Mouse (Mus musculus) cortical plate, adult 2 months (tissue): ENCODE results near the gene Adcy9. TPM values are rescaled to one million over a fixed set of nuclear protein-coding genes. Genes with fewer than 3 reads are reported as not detected.

Experiments used
- H3K27ac ChIP-seq: fragments of 200-500 bp; 2 replicates; pipeline ENCODE4 v1.5.1; 2012; ENCODE audit warnings: low read length, control low read depth, inconsistent platforms; ENCODE audit not compliant: insufficient read depth
- H3K4me1 ChIP-seq: fragments of 200-500 bp; 2 replicates; pipeline ENCODE4 v1.6.1; 2011; ENCODE audit warnings: low read length; ENCODE audit not compliant: control insufficient read depth, insufficient read depth
- H3K4me3 ChIP-seq: fragments of 200-500 bp; 2 replicates; pipeline ENCODE4 v1.5.1; 2011; ENCODE audit warnings: mild to moderate bottlenecking, low read length, control low read depth; ENCODE audit not compliant: insufficient read depth
- CTCF ChIP-seq: fragments of 200-500 bp; IDR thresholded peaks from 2 replicates; pipeline ENCODE4 v1.5.1; 2011; ENCODE audit warnings: mild to moderate bottlenecking, control low read depth, low read length; ENCODE audit not compliant: insufficient read depth; ENCODE audit errors: extremely low read depth
- POLR2A ChIP-seq: fragments of 200-500 bp; IDR thresholded peaks from 2 replicates; pipeline ENCODE4 v1.6.1; 2011; ENCODE audit warnings: mild to moderate bottlenecking, low read length, control low read depth; ENCODE audit not compliant: insufficient read depth; ENCODE audit errors: extremely low read depth
- polyA plus RNA-seq: library from polyadenylated mRNA; depleted of rRNA; stranded (reverse); fragments of >200 nt; gene quantifications from 2 replicates; pipeline ENCODE4 v1.2.3, GENCODE M21; 2012

The Adcy9 gene
- polyA plus RNA-seq, 1 experiment, result 29.7 TPM

DNA sequence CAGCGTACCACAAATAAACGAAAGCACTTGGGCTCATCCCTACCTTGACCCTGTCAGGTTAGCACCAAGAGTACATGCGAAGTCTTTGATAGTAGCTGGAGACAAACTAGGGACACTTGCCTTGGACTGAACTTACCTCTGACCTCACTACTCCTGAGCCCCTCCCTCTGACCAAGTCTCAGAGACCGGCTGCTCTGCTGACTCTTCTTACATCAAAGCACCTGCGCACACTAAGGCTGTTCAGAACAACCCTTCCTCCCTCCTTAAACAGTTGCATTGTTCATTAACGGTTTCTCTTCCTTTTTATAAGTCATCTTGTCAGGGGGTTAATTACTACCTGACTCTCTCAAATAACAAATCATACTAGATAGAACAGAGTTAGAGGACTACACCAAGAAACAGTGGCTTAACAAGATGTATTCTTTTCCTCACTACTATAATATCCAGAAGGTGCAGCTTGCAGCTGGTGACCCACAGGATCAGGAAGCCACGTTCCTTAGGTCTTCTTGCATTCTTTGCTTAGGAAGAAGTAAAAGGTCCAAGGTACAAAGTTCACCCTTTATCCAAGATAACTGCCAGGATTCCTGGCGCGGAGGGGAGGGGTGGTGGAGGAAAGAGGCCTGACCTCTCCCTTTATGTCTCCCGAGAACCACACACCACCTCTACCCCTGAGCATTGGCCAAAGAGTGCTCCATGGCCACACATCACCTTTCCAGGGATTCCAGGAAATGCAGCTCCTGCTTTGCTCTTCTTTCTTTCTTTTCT, 19.2 kb upstream of the Adcy9 start:
- Histone ChIP-seq H3K4me1 (no peaks in the 10 kb centered on the region; the same call in 1 of the 2 replicates), H3K4me3 (no peak overlapping the region), H3K27ac (no peak overlapping the region)
- TF ChIP-seq POLR2A (no peak), CTCF (no peak)

DNA sequence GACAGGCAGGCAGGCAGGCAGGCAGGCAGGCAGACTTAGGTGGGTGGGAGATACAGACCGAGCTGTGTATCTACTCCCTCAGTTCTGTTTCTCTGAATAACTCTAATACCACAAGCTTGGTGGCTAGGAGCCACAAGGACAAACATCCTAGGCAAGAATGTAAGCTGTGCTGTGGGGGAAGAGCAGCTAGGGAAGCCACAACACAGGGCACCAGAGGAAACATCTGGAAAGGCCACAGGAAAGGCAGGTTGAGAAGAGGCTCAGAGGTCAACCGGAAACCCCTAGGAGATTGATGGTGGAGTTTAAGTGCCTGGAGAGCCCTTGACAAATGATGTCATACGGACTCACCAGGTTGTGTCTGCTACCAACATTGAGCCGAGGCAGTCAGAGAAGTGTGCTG, 16.4 kb upstream of the Adcy9 start:
- Histone ChIP-seq H3K27ac (no peak overlapping the region), H3K4me1 (no peaks in the 10 kb centered on the region; the same call in 1 of the 2 replicates), H3K4me3 (no peak overlapping the region)
- TF ChIP-seq POLR2A, result no peak
- TF ChIP-seq CTCF, result no peak

DNA sequence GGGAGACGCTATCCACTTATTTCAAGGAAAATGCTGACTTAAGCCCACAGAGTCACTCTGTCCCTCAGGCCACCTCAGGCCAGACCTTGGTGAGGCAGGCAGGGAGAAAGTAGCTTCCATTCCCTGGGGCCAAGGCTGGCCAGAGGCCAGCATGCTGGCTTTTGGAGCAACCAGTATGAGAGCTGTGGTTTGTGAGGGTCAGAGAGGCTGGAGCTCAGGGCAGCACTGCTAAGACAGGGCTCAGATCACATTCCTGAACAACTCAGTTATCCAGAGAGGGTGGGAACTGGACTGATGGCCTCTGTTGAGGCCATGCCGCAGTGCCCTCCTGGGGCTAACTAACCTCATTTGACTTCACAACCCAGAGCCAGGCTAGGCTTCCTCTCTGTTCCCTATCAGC, 15.1 kb upstream of the Adcy9 start:
- Histone ChIP-seq H3K4me3 (no peak overlapping the region), H3K4me1 (peaks cover 2% of the 10 kb centered on the region), H3K27ac (no peak overlapping the region)
- TF ChIP-seq CTCF, result no peak
- TF ChIP-seq POLR2A, result no peak

GRCm38 (mm10) chr16:4431841-4432240, 11.5 kb upstream of the Adcy9 start:
- no peak overlapping the region for H3K4me3 ChIP-seq
- no peak for TF ChIP-seq CTCF
- H3K27ac ChIP-seq, result no peak overlapping the region
- peaks cover 2% of the 10 kb centered on the region for H3K4me1 ChIP-seq

- H3K27ac ChIP-seq, result no peak overlapping the region
- H3K4me1 ChIP-seq, result peaks cover 2% of the 10 kb centered on the region
- TF ChIP-seq POLR2A (no peak), CTCF (no peak)
- no peak overlapping the region for H3K4me3 ChIP-seq
Measured at GRCm38 (mm10) chr16:4431013-4431412, 10.7 kb upstream of the Adcy9 start.

DNA sequence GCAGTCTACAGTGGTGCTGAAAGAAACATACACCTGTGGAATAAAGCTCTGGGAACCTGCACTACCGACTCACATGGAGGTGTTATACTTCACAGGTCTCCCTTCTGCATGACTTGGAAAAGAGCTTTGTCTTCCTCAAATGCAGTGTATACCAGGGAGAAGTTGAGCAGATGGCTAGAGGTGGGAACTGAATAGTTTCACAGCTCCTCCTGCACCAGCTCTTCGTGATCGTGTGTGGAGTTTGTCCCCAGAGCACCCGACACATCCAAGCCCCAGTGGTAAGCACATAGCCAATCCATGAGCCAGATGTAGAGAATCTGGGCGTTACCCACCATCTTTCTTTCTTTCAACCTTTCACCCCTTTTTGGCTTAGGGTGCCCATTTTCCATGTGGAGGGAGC, 9.9 kb upstream of the Adcy9 start:
- Histone ChIP-seq H3K4me1 (peaks cover 2% of the 10 kb centered on the region), H3K27ac (no peak overlapping the region), H3K4me3 (no peak overlapping the region)
- TF ChIP-seq CTCF (no peak), POLR2A (no peak)

GRCm38 (mm10) chr16:4425658-4426234, 5.4 kb upstream of the Adcy9 start:
- TF ChIP-seq CTCF, result no peak
- no peak for TF ChIP-seq POLR2A
- Histone ChIP-seq H3K4me3 (no peak overlapping the region), H3K27ac (no peak overlapping the region), H3K4me1 (no peaks in the 10 kb centered on the region)

- H3K4me3 ChIP-seq, result no peak overlapping the region
- no peaks in the 10 kb centered on the region for H3K4me1 ChIP-seq
- TF ChIP-seq POLR2A (no peak), CTCF (no peak)
- H3K27ac ChIP-seq, result no peak overlapping the region
Measured at GRCm38 (mm10) chr16:4423613-4424012, 3.3 kb upstream of the Adcy9 start.

DNA sequence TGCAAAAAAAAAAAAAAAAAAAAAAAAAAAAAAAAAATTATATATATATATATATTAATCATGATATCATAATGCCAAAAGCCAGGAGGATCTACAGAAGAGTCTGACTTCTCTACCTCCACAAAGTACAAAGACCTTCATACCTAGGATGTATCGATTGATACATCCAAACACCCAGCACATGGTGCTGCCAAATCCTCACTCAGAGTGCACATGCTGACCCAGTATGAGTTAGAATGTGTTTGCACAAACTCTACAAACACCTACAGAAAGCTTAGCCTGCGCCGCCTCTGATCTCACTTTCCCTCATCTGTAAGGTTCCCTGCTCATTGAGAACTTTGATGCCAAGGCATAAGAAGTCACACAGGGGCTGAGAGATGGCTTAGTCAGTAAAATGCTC, 2.7 kb upstream of the Adcy9 start:
- H3K27ac ChIP-seq, result no peak overlapping the region

More for the DNA sequence above, 2.7 kb upstream of the Adcy9 start:
- TF ChIP-seq POLR2A (no peak), CTCF (no peak)
- H3K4me3 ChIP-seq, result no peak overlapping the region
- no peaks in the 10 kb centered on the region for H3K4me1 ChIP-seq
